Mouse (Mus musculus): Measurements from ENCODE around the gene Tas1r1. TPM values are rescaled to one million over a fixed set of nuclear protein-coding genes. Genes with fewer than 3 reads are reported as not detected.

The Tas1r1 gene
- polyA plus RNA-seq, 1 experiment from 2014 or later: 1.6 TPM

DNA sequence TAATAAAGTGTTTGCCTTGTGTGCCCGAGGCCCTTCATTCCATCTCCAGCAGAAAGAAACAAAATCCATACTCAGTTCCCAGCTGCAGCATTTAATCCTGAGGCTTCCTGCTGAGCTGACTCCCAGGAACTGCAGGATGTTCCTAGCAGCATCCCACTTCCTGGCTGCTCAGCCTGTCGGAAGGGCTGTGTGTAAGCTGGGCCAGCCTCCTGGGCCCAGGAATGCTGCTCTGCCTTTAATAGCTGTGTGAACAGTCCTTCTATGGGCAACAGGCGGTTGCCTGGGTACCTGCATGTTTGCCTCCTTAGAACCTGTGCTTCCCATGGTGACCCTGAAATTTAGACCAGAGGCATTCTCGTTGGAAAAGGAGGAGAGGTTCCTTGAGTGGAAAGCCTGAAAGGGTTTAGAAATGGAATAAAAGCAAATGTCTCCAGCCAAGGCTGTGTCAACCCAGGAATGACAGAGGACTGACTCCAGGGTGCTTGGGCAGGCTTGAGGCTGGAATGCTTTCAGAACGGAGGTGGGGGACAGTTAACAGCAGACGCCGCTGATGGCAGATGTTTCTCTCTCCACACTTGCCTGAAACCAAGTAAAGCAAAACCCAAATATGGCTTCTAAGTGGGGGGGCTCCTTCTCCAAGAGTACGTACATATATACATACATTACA, 30.8 kb downstream of the Tas1r1 start:
- ATAC-seq (ENCODE audit: low FRiP score, low read depth): no peak
- Histone ChIP-seq H3K9ac (peak overlapping the region; percentile 44), H3K27me3 (peaks cover 23% of the 10 kb centered on the region), H3K9me3 (no peaks in the 10 kb centered on the region), H3K4me1 (replicated peaks) (peaks cover 38% of the 10 kb centered on the region), H3K36me3 (no peaks in the 10 kb centered on the region), H3K27ac (replicated peaks) (peak overlapping the region; percentile 80; the same call in 1 of the 2 replicates), H3K4me2 (peak overlapping the region; percentile 99), H3K4me3 (peak overlapping the region; percentile 69)
- WGBS: 5% methylated on average over 8 of the region's 8 CpGs

DNA sequence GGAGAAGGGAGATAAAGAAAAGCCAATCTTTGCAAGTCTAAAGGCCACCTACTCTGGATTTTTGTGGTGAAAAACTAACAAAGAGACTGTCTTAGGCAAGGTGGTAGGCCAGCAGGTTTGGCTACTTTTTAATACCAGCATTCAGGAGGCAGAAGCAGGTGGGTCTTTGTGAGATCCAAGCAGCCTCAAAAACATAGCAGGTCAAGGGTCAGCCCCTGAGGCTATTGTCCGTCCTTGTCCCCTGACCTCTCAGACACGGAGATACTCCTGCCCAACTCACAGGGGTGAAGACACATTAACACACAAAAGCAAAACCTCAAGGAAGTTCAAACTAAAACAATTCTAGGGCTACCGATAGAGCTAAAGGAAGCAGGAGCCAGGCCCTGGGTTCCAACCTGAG, 31.6 kb downstream of the Tas1r1 start:
- Histone ChIP-seq H3K27me3 (peaks cover 23% of the 10 kb centered on the region), H3K4me2 (no peak overlapping the region), H3K27ac (replicated peaks) (no peak overlapping the region), H3K4me3 (no peak overlapping the region), H3K36me3 (no peaks in the 10 kb centered on the region), H3K4me1 (replicated peaks) (peaks cover 38% of the 10 kb centered on the region), H3K9me3 (no peaks in the 10 kb centered on the region), H3K9ac (no peak overlapping the region)
- no peak for ATAC-seq (ENCODE audit: low FRiP score, low read depth)
- 18% methylated on average over 3 of the region's 3 CpGs for WGBS

DNA sequence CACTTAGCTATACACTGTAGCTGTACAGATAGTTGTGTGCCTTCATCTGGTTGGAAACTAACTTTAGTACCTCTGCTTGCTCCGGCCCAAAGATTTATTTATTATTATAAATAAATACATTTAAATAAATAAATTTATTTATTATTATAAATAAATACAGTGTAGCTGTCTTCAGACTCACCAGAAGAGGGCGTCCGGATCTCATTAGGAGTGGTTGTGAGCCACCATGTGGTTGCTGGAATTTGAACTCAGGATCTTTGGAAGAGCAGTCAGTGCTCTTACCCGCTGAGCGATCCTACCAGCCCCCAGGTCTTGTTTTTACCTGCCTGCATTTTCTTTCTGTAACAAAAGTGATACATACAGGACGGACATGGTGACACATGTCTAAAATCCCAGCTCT, 32.2 kb downstream of the Tas1r1 start:
- Histone ChIP-seq H3K9ac (no peak overlapping the region), H3K36me3 (no peaks in the 10 kb centered on the region), H3K4me3 (no peak overlapping the region), H3K27ac (replicated peaks) (no peak overlapping the region), H3K4me2 (no peak overlapping the region), H3K27me3 (peaks cover 23% of the 10 kb centered on the region), H3K4me1 (replicated peaks) (peaks cover 34% of the 10 kb centered on the region), H3K9me3 (no peaks in the 10 kb centered on the region)
- WGBS: 78% methylated on average over 6 of the region's 6 CpGs
- ATAC-seq (ENCODE audit: low FRiP score, low read depth): no peak

DNA sequence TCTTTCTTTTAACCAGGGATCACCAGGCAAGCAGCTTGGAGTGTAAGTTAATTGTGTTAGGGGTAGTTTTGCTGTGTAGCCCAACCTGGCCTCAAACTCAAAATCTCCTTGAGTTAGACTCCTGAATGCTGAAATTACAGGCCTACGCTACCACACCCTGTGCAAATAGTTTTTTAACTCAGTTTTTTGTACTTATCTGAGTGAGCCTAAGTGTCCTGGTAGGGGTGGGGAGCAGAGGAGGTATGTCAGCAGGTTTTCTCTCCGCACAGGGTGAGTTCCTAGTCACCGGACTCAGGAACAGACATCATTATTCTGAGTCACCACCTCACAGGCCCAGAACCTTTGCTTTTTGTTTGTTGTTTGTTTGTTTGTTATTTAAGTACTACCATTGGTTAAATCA, 36.3 kb downstream of the Tas1r1 start:
- Histone ChIP-seq H3K27me3 (peaks cover 9% of the 10 kb centered on the region), H3K9ac (no peak overlapping the region), H3K4me1 (replicated peaks) (peaks cover 10% of the 10 kb centered on the region), H3K4me2 (no peak overlapping the region), H3K4me3 (no peak overlapping the region), H3K27ac (replicated peaks) (no peak overlapping the region), H3K9me3 (no peaks in the 10 kb centered on the region), H3K36me3 (no peaks in the 10 kb centered on the region)
- 91% methylated on average over 3 of the region's 3 CpGs for WGBS
- no peak for ATAC-seq (ENCODE audit: low FRiP score, low read depth)

DNA sequence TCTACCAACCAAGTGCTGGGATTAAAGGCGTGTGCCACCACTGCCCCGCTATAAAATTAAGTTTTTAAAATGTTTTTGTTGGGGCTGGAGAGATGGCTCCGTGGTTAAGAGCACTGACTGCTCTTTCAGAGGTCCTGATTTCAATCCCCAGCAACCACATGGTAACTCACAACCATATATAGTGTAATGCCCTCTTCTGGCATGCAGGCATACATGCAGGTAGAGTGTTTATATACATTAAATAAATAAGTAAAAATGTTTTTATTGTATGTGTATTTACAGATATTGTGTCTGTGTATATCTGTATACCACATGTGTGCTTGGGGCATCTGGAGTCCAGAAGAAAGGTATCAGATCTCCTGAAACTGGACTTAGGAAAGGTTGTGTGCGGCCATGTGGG, 37.0 kb downstream of the Tas1r1 start:
- no peak overlapping the region for H3K27ac ChIP-seq (replicated peaks)
- H3K9ac ChIP-seq: no peak overlapping the region
- H3K9me3 ChIP-seq: no peaks in the 10 kb centered on the region
- WGBS: 69% methylated on average over 4 of the region's 4 CpGs
- H3K27me3 ChIP-seq: peaks cover 2% of the 10 kb centered on the region
- peaks cover 10% of the 10 kb centered on the region for H3K4me1 ChIP-seq (replicated peaks)
- ATAC-seq (ENCODE audit: low FRiP score, low read depth): no peak
- no peak overlapping the region for H3K4me2 ChIP-seq
- no peaks in the 10 kb centered on the region for H3K36me3 ChIP-seq
- H3K4me3 ChIP-seq: no peak overlapping the region

DNA sequence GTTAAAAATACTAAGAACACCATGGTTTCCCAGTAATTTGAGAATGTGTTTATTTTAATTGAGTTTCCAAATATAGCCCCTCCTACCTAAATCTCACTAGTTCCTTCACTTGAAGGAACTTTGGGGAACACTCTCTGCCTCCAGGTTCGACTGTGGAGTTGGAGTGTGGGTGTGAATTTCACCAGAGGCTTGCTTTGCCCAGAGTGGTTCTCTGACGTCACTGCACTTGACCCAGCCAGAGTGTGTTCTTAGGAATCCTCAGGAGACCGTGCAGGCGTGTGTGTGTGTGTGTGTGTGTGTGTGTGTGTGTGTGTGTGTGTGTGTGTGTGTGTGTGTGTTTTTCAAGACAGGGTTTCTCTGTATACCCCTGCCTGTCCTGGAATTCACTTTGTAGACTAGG, 37.5 kb downstream of the Tas1r1 start:
- H3K36me3 ChIP-seq: no peaks in the 10 kb centered on the region
- peaks cover 10% of the 10 kb centered on the region for H3K4me1 ChIP-seq (replicated peaks)
- no peak overlapping the region for H3K4me3 ChIP-seq
- ATAC-seq (ENCODE audit: low FRiP score, low read depth): no peak
- no peaks in the 10 kb centered on the region for H3K27me3 ChIP-seq
- no peak overlapping the region for H3K9ac ChIP-seq
- no peak overlapping the region for H3K4me2 ChIP-seq
- no peaks in the 10 kb centered on the region for H3K9me3 ChIP-seq
- WGBS: 53% methylated on average over 4 of the region's 4 CpGs
- no peak overlapping the region for H3K27ac ChIP-seq (replicated peaks)

DNA sequence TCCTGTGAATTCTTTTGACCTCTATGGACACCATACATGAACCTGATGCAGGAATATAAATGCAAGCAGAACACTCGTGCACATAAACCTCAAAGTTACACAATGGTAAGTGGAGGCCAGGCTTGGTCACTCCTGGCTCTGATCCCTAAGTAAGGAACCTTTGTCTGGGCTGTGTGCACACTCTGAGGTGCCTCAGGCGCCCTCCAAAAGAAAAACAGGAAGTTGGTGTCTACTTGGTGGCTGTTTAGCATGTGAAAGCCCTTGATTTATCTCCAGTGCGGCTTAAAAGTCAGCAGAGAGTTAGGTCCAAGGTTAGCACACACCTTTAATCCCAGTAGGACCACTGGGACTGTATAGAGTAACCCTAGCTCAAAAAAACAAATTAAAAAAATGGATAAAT, 38.9 kb downstream of the Tas1r1 start:
- H3K27me3 ChIP-seq: no peaks in the 10 kb centered on the region
- 78% methylated on average over 3 of the region's 3 CpGs for WGBS
- H3K9ac ChIP-seq: no peak overlapping the region
- H3K9me3 ChIP-seq: no peaks in the 10 kb centered on the region
- H3K4me1 ChIP-seq (replicated peaks): peaks cover 13% of the 10 kb centered on the region
- H3K36me3 ChIP-seq: no peaks in the 10 kb centered on the region
- no peak overlapping the region for H3K4me3 ChIP-seq
- H3K27ac ChIP-seq (replicated peaks): no peak overlapping the region
- ATAC-seq (ENCODE audit: low FRiP score, low read depth): no peak
- no peak overlapping the region for H3K4me2 ChIP-seq

DNA sequence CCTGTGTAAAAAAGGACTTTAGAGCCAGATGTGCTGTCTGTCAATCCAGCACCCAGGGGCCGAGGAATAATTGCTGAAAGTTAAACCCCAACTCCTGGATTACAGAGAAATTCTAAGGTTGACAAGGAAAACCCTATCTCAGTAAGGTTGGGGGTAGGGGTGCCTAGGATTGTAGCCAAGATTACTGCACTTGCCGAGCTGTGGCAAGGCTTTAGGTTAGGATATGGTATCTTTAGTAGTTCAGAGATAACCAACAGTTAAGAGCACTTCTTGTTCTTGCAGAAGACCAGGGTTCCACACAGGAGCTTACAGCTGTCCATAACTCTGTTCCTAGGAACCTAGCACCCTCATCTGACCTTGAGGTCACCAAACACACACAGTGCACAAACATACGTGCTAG, 40.7 kb downstream of the Tas1r1 start:
- WGBS: 81% methylated on average over 3 of the region's 3 CpGs

DNA sequence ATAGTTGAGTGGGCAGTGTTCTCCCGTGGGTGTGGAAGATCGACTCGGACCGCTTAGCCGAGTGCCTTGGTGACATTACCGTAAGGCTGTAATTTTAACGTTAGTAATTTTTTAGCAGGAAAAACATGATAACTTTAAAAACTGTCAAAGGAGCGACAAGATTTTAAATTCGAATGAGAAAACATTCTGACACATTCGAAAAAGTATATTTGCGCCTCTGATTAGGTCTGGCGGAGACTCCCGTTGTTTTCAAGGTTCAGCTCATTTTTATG, 41.5 kb downstream of the Tas1r1 start:
- Histone ChIP-seq H3K9me3 (no peaks in the 10 kb centered on the region), H3K4me2 (peak overlapping the region; percentile 87), H3K4me1 (replicated peaks) (peaks cover 25% of the 10 kb centered on the region), H3K9ac (peak overlapping the region; percentile 54), H3K27me3 (no peaks in the 10 kb centered on the region), H3K27ac (replicated peaks) (peak overlapping the region; percentile 90), H3K4me3 (peak overlapping the region; percentile 99), H3K36me3 (peaks cover 5% of the 10 kb centered on the region)
- WGBS: 5% methylated on average over 13 of the region's 13 CpGs
- ATAC-seq (ENCODE audit: low FRiP score, low read depth): no peak

More for the DNA sequence above, 40.7 kb downstream of the Tas1r1 start:
- ATAC-seq (ENCODE audit: low FRiP score, low read depth): no peak
- no peaks in the 10 kb centered on the region for H3K9me3 ChIP-seq
- no peak overlapping the region for H3K27ac ChIP-seq (replicated peaks)
- H3K36me3 ChIP-seq: no peaks in the 10 kb centered on the region
- H3K4me1 ChIP-seq (replicated peaks): peaks cover 25% of the 10 kb centered on the region
- 0 out of 2 replicates have a peak overlapping the region, but pooled peaks have one; percentile 99 for H3K4me3 ChIP-seq
- no peak overlapping the region for H3K9ac ChIP-seq
- H3K27me3 ChIP-seq: no peaks in the 10 kb centered on the region
- peak overlapping the region; percentile 87 for H3K4me2 ChIP-seq

DNA sequence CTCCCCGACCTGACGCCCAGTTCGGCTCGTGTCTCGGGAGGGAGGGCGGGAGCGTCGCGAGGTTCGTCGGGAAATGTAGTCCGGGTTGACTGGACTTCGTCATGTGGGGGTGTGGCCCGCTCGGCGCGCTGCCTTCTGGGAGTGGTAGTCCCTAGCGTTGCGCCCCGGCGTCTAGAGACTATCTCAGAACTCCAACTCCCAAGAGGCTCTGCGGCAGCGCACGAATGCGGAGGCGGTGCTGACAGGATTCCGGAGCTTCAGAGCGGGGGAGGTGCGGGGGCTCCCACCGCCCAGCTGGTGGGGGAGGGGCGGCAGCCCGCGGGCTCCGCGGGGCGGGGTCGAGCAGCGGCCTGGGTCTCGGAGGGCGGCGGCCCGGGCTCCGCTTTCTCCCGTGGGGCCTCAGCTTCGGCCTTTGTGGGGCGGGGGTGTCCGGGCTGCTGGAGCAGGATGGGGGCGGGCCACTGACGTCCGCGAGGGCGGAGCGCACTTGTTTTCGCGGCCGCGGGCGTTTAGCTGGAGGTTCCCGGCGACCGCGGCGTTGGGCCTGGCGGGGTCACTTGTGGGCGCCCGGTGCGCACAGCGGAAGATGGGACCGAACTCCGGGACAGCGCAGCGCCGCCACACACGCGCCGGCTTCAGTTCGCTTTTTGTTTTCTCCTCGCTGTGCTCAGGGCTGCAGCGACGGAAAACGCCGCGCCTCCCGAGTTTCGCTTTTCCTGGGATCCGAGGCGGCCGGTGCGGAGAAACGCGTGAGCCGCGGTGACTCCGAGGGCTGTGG, 42.0 kb downstream of the Tas1r1 start, which contains the start of gene Phf13:
Gene Phf13 (minus strand): TSS at position 86 of the 778 bp plus-strand sequence.
- peak; percentile 96 for ATAC-seq (ENCODE audit: low FRiP score, low read depth)
- Histone ChIP-seq H3K4me2 (peak within 1 kb of the TSS; percentile 87), H3K27ac (replicated peaks) (peak within 1 kb of the TSS; percentile 90), H3K36me3 (peaks cover 10% of the 10 kb centered on the region), H3K9me3 (no peaks in the 10 kb centered on the region), H3K4me3 (peak within 1 kb of the TSS; percentile 99), H3K4me1 (replicated peaks) (peaks cover 25% of the 10 kb centered on the region), H3K9ac (peak within 1 kb of the TSS; percentile 83), H3K27me3 (no peaks in the 10 kb centered on the region)
- WGBS: under 1% methylated on average over 91 of the region's 94 CpGs

DNA sequence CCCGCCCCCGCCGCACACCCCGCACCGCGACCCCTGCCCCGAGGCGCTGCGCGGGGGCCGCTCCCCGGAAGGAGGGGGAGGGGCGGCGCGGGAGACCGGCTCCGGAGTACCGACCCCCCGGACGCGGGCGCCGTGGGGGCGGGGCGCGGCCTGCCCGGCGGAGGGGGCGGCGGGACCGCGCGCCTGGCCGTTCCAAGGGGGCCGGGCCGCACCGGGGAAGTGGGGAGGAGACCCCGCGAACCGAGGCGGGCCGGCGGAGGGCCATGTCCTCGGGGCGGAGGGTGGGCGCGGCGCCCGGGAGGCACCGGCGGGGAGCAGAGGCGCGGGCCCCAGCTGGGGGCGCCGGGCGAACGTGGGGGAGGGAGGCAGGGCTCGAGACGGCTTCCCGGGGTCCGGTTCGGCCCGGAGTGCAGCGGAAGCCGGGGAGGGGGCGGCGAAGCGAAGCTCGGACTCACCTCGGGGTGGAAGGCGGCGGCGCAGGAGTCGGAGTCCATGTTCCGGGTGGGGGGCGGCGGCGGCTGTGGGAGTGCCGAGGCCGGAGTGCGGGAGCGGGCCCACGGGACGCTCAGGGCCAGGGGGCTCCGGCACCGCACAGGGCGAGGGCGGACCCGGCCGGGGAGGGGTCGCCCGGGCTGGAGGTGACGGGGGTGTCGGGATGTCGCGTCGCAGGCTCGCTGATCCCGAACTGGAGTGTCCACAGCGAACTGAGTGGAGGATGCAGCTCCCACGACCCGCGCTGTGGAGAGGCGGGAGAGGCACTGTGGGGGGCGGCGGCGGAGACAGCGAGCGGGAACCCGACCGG, 42.8 kb downstream of the Tas1r1 start:
- H3K4me2 ChIP-seq: peak overlapping the region; percentile 87
- no peaks in the 10 kb centered on the region for H3K9me3 ChIP-seq
- under 1% methylated on average over 80 of the region's 111 CpGs for WGBS
- peaks cover 18% of the 10 kb centered on the region for H3K36me3 ChIP-seq
- H3K4me1 ChIP-seq (replicated peaks): peaks cover 25% of the 10 kb centered on the region
- ATAC-seq (ENCODE audit: low FRiP score, low read depth): peak; percentile 74; the same call in 1 of the 2 replicates
- peak overlapping the region; percentile 99 for H3K4me3 ChIP-seq
- peak overlapping the region; percentile 84 for H3K27ac ChIP-seq (replicated peaks)
- peak overlapping the region; percentile 83 for H3K9ac ChIP-seq
- no peaks in the 10 kb centered on the region for H3K27me3 ChIP-seq
